Mouse (Mus musculus): ENCODE measurements around the gene Vps26c. TPM values are rescaled to one million over a fixed set of nuclear protein-coding genes. Genes with fewer than 3 reads are reported as not detected.
"Not testable (repeated sequence)": the region's sequence is repeated elsewhere in the genome, so short reads cannot be mapped to it uniquely, and the experiment has no call there.

The Vps26c gene
- polyA plus RNA-seq, 1 experiment from 2014 or later: 41.0 TPM

DNA sequence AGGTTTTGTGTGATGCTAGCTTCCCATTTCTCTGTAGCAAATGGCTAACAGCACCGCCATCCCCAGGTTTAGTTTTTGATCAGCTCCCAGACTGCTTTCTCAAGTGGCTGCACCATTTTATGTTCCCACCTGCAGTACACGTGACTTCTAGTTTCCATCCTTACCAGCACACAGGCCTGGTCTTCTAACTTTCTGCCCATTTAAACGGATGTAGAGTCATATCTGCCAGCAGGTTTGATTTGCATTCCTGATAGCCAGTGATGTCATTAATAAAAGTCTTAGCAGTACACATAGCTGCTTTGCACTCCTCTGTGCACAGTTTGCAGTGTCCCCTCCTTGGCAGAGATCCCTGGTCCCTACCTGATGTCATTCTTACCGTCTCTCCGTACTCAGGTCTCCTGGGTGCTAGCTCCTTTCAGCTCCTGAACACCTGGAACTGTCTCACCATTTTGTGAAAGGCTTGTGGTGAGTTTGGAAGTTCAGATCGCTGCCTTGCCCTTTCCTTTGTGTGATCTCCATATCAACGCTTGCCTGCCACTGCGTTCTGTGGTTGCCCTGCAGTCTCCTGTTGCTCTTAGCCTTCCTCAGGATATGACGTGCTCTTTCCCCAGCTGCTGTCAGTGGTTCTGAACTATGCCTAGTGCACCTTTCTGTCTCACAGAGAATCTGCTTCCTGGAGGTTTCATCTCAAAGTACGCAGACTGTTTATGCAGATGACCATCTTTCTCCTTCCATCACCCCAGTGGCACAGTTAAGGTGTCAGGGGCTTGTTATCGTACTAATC lies 41.7 kb downstream of the Vps26c start:
- no peak overlapping the region for H3K9ac ChIP-seq
- no peaks in the 10 kb centered on the region for H3K4me1 ChIP-seq (replicated peaks)
- 69% methylated on average over 11 of the region's 11 CpGs for WGBS
- H3K36me3 ChIP-seq: no peaks in the 10 kb centered on the region
- no peak overlapping the region for H3K27ac ChIP-seq
- H3K4me2 ChIP-seq: no peak overlapping the region
- H3K4me3 ChIP-seq: no peak overlapping the region
- no peaks in the 10 kb centered on the region for H3K9me3 ChIP-seq (replicated peaks)
- no peak for ATAC-seq (replicated peaks; ENCODE audit: insufficient number of reproducible peaks, insufficient read depth, low FRiP score, low read depth)
- no peaks in the 10 kb centered on the region for H3K27me3 ChIP-seq

DNA sequence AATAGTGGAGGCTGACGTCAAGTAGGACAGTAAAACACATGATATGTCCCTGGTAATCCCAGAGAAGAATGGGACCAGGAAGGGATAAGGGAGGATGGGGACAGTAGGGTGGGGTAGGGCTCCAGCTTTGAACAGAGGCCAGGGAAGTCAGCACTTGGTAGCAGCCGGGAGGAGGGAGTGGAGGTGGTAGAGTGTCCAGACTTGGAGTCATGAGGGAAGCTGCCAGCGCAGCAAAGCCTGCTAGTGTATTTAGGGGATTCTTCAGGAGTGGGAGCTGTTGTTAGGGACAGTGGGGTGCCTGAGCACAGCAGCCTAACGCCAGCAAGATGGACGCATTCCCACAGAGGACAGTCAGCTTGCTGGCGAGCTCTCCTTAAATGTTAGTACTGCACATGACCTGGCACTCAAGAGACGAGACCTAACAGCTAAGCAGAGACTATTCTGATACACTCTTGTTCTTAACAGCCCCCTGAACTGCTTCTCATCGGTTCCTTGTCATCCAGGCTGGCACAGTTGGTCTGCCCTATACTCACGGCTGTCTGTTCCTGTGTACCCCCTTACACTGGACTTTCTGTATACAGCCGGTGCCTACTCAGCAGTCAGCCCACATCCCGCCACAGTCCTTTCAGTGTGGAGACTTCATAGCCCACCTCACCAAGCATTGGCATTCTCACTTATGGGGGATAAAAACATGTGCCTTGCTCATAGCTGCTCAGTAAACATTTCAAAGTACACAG lies 53.4 kb downstream of the Vps26c start:
- H3K9me3 ChIP-seq (replicated peaks): no peaks in the 10 kb centered on the region
- H3K9ac ChIP-seq: no peak overlapping the region
- 0 out of 2 replicates have a peak, but pooled peaks have one; percentile 29 for ATAC-seq (replicated peaks; ENCODE audit: insufficient number of reproducible peaks, insufficient read depth, low FRiP score, low read depth)
- peak overlapping the region; percentile 86 for H3K27ac ChIP-seq
- H3K4me2 ChIP-seq: no peak overlapping the region
- no peak overlapping the region for H3K4me3 ChIP-seq
- H3K4me1 ChIP-seq (replicated peaks): peaks cover 20% of the 10 kb centered on the region
- peaks cover 34% of the 10 kb centered on the region for H3K36me3 ChIP-seq
- H3K27me3 ChIP-seq: no peaks in the 10 kb centered on the region
- WGBS: 74% methylated on average over 11 of the region's 11 CpGs

DNA sequence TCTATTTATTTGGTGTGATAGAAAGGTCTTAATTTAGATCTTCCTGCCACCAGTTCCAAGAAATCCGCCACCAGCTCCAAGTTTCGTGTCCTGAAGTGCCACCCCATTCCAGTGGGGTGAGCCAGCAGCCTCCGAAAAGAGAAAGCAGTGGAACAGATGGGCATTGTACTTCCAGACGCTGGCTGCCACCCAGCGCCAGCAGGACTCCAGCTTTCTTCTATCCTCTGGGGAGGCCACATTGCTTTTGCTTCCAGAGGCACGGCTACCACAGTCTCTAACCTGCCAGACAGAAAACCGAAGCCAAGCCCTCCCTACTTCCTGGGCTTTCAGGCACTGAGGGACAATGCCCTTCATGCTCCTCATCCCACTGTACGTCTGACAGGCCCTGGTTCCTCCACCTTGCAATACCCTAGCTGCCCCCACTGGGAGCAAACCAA lies 54.1 kb downstream of the Vps26c start:
- Histone ChIP-seq H3K27ac (peak overlapping the region; percentile 86), H3K4me2 (0 out of 2 replicates have a peak overlapping the region, but pooled peaks have one; percentile 29), H3K4me1 (replicated peaks) (peaks cover 20% of the 10 kb centered on the region), H3K36me3 (peaks cover 37% of the 10 kb centered on the region), H3K4me3 (no peak overlapping the region), H3K9ac (no peak overlapping the region), H3K9me3 (replicated peaks) (no peaks in the 10 kb centered on the region), H3K27me3 (no peaks in the 10 kb centered on the region)
- ATAC-seq (replicated peaks; ENCODE audit: insufficient number of reproducible peaks, insufficient read depth, low FRiP score, low read depth): peak; percentile 76
- 35% methylated on average over 8 of the region's 8 CpGs for WGBS

DNA sequence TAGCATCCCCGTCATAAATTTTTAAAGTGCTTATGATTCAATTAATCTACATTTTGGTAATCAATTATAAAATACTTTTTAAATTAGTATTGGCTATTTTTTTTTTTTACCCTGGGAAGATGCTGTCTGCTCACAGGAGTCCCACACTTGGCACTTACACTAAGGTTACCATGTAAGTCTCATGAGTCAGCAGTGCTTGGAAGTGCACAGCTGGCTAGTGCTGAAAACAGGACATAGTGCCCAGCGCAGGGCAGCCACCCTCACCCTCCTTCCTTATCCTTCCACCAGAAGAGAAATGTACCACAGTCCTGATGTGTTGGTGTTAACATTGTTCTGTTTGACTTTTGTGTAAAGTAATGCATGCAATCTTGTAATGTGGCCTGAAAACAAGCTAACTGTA lies 58.2 kb downstream of the Vps26c start:
- Histone ChIP-seq H3K36me3 (peaks cover 68% of the 10 kb centered on the region), H3K27me3 (no peaks in the 10 kb centered on the region), H3K4me3 (no peak overlapping the region), H3K27ac (no peak overlapping the region), H3K4me2 (no peak overlapping the region), H3K9me3 (replicated peaks) (no peaks in the 10 kb centered on the region), H3K9ac (no peak overlapping the region), H3K4me1 (replicated peaks) (peaks cover 17% of the 10 kb centered on the region)
- ATAC-seq (replicated peaks; ENCODE audit: insufficient number of reproducible peaks, insufficient read depth, low FRiP score, low read depth): no peak
- 94% methylated on average over 2 of the region's 2 CpGs for WGBS

GRCm38 (mm10) chr16:94467337-94468055 lies 59.1 kb downstream of the Vps26c start:
- 81% methylated on average over 11 of the region's 11 CpGs for WGBS
- H3K27me3 ChIP-seq: no peaks in the 10 kb centered on the region
- peak; percentile 35; the same call in 1 of the 2 replicates for ATAC-seq (replicated peaks; ENCODE audit: insufficient number of reproducible peaks, insufficient read depth, low FRiP score, low read depth)

GRCm38 (mm10) chr16:94466317-94466716 lies 60.3 kb downstream of the Vps26c start:
- H3K27me3 ChIP-seq; H3K4me2 ChIP-seq; H3K27ac ChIP-seq; ATAC-seq (replicated peaks; ENCODE audit: insufficient number of reproducible peaks, insufficient read depth, low FRiP score, low read depth); H3K4me3 ChIP-seq; H3K9me3 ChIP-seq (replicated peaks); H3K4me1 ChIP-seq (replicated peaks); H3K9ac ChIP-seq: not testable (repeated sequence)
- WGBS: 97% methylated on average over 7 of the region's 7 CpGs
- H3K36me3 ChIP-seq: peaks cover 89% of the 10 kb centered on the region

More at GRCm38 (mm10) chr16:94467337-94468055, 59.1 kb downstream of the Vps26c start:
- Histone ChIP-seq H3K36me3 (peaks cover 77% of the 10 kb centered on the region), H3K27ac (no peak overlapping the region), H3K4me1 (replicated peaks) (peaks cover 8% of the 10 kb centered on the region), H3K4me2 (no peak overlapping the region), H3K9ac (no peak overlapping the region), H3K9me3 (replicated peaks) (no peaks in the 10 kb centered on the region), H3K4me3 (no peak overlapping the region)

DNA sequence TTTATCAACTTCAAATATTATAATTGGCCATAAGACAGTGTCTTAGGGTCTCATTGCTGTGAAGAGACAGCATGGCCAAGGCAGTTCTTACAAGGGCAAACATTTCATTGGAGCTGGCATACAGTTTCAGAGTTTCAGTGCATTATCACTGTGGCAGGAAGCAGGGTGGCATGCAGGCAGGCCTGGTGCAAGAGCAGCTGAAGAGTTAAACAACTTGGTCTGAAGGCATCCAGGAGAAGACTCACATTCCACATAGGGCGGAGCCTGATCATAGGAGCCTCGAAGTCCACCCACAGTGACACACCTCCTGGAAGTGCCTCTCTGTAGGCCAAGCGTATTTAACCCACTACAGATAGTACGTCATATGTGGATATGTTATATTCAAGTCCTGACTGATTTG lies 60.7 kb downstream of the Vps26c start:
- WGBS: 78% methylated on average over 4 of the region's 4 CpGs
- H3K27ac ChIP-seq: no peak overlapping the region

GRCm38 (mm10) chr16:94464067-94464466 lies 62.6 kb downstream of the Vps26c start:
- no peak overlapping the region for H3K4me2 ChIP-seq
- no peak overlapping the region for H3K4me3 ChIP-seq
- no peaks in the 10 kb centered on the region for H3K27me3 ChIP-seq
- no peaks in the 10 kb centered on the region for H3K4me1 ChIP-seq (replicated peaks)
- peaks cover 93% of the 10 kb centered on the region for H3K36me3 ChIP-seq
- 83% methylated on average over 3 of the region's 3 CpGs for WGBS
- H3K9me3 ChIP-seq (replicated peaks): no peaks in the 10 kb centered on the region
- no peak overlapping the region for H3K9ac ChIP-seq
- H3K27ac ChIP-seq: no peak overlapping the region
- ATAC-seq (replicated peaks; ENCODE audit: insufficient number of reproducible peaks, insufficient read depth, low FRiP score, low read depth): no peak

More for the DNA sequence above, 60.7 kb downstream of the Vps26c start:
- no peak for ATAC-seq (replicated peaks; ENCODE audit: insufficient number of reproducible peaks, insufficient read depth, low FRiP score, low read depth)
- Histone ChIP-seq H3K4me1 (replicated peaks) (no peaks in the 10 kb centered on the region), H3K4me2 (no peak overlapping the region), H3K36me3 (peaks cover 91% of the 10 kb centered on the region), H3K9me3 (replicated peaks) (no peaks in the 10 kb centered on the region), H3K9ac (no peak overlapping the region), H3K4me3 (no peak overlapping the region), H3K27me3 (no peaks in the 10 kb centered on the region)

DNA sequence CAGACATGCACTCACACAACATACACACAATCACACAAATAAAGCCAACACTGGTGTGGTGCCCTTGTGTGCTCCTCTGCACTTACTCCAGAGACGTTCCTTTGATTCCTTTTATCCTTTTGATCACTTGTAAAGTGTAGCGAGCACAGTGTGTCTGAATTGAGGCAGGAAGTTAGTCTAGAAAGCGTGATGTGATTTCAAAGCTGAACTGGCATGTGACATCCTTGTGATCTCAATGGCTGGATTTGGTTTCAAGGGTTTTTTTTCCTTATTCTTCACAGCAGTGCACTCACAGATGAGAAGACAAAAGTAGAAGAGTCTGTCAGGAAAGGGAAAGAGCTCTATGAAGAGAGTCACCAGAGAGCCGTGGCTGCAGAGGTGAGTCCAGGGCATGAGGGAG lies 72.5 kb downstream of the Vps26c start:
- Histone ChIP-seq H3K4me3 (no peak overlapping the region), H3K4me1 (replicated peaks) (no peaks in the 10 kb centered on the region), H3K36me3 (peaks cover 92% of the 10 kb centered on the region), H3K9me3 (replicated peaks) (no peaks in the 10 kb centered on the region), H3K27me3 (no peaks in the 10 kb centered on the region), H3K27ac (no peak overlapping the region), H3K4me2 (no peak overlapping the region), H3K9ac (no peak overlapping the region)
- 76% methylated on average over 4 of the region's 4 CpGs for WGBS
- no peak for ATAC-seq (replicated peaks; ENCODE audit: insufficient number of reproducible peaks, insufficient read depth, low FRiP score, low read depth)

DNA sequence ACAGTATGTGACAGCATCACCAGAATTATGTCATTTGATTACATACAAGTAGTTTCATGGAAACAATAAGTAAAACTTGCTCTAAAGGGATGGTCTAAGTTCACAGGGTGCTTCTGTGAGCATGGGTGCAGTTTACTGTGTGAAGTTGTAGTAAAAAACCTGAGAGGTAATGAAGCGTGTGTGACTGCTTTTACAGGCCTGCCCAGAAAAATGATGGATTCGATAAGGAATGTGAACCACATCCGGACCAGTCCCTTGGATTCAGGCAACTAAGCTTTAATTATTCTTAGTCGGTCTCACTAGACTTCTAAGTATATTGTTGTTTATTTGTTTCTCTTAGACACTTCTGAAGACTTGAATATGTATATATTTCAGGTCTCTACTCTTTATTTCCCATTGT lies 73.9 kb downstream of the Vps26c start:
- H3K36me3 ChIP-seq: peaks cover 90% of the 10 kb centered on the region
- WGBS: 76% methylated on average over 4 of the region's 4 CpGs
- no peak overlapping the region for H3K9ac ChIP-seq
- H3K4me2 ChIP-seq: no peak overlapping the region
- H3K27me3 ChIP-seq: no peaks in the 10 kb centered on the region
- H3K27ac ChIP-seq: no peak overlapping the region
- ATAC-seq (replicated peaks; ENCODE audit: insufficient number of reproducible peaks, insufficient read depth, low FRiP score, low read depth): no peak
- no peak overlapping the region for H3K4me3 ChIP-seq
- H3K4me1 ChIP-seq (replicated peaks): no peaks in the 10 kb centered on the region
- no peaks in the 10 kb centered on the region for H3K9me3 ChIP-seq (replicated peaks)

Data from heart, embryonic 15.5 days (tissue).